Mouse (Mus musculus) megakaryocyte, embryonic 14.5 days (primary cell): Measurements from ENCODE around the gene Sun3.

Source experiments
- FLI1 ChIP-seq: IDR thresholded peaks from 2 replicates; pipeline ENCODE4 v1.6.1; 2012; ENCODE audit warnings: low read length, inconsistent platforms, mixed read lengths
- GATA1 ChIP-seq: IDR thresholded peaks from 3 replicates; pipeline ENCODE4 v1.6.1; 2012; ENCODE audit warnings: mixed read lengths, low read length, inconsistent platforms, borderline replicate concordance

GRCm38 (mm10) chr11:9047044-9047443, 1.7 kb downstream of the Sun3 start:
- TF ChIP-seq FLI1 = no peak
- no peak for TF ChIP-seq GATA1
